Mouse (Mus musculus) erythroblast, embryonic 14.5 days (primary cell): Measurements from ENCODE around the gene Polr1d.

ENCODE experiments used
- GATA1 ChIP-seq: IDR thresholded peaks from 2 replicates; pipeline ENCODE4 v1.6.1; 2012; ENCODE audit warnings: low read length, inconsistent platforms, mixed read lengths
- TAL1 ChIP-seq: IDR thresholded peaks from 3 replicates; pipeline ENCODE4 v1.6.1; 2012; ENCODE audit warnings: low read length, inconsistent platforms, mixed read lengths

- TF ChIP-seq GATA1 (no peak), TAL1 (no peak)
These were observed 23.8 kb upstream of the Polr1d start for GRCm38 (mm10) chr5:147053071-147053470.
